Mouse (Mus musculus) adrenal gland, postnatal 25 days (tissue): Measurements from ENCODE around the gene Il7r. TPM values are rescaled to one million over a fixed set of nuclear protein-coding genes. Genes with fewer than 3 reads are reported as not detected.
"Not testable (repeated sequence)": the region's sequence is repeated elsewhere in the genome, so short reads cannot be mapped to it uniquely, and the experiment has no call there.

Source experiments
- DNase-seq: peaks from one replicate; pipeline ENCODE4 v3.0.0; 2021; ENCODE audit warnings: mixed read lengths
- long read RNA-seq: library from polyadenylated mRNA; stranded (forward); transcript quantifications from one replicate; pipeline ENCODE4 v2.0.0, GENCODE M21; 2021
- total RNA-seq: library from RNA; stranded (reverse); gene quantifications from 2 replicates; pipeline ENCODE4 v1.2.3, GENCODE M21; 2021

Il7r gene
- 0.12 TPM in 1 of 2 replicates, not detected in the other for total RNA-seq
- long read RNA-seq: 0 reads

- no peak for DNase-seq
Measured at GRCm38 (mm10) chr15:9530076-9530475, at the start of gene Il7r. Il7r (minus strand) TSS chr15:9530176.

GRCm38 (mm10) chr15:9577303-9577702 is 47.3 kb upstream of the Il7r start:
- DNase-seq: no peak

- DNase-seq: no peak
Measured at GRCm38 (mm10) chr15:9574796-9575195, 44.8 kb upstream of the Il7r start.

GRCm38 (mm10) chr15:9573361-9573760 is 43.4 kb upstream of the Il7r start:
- peak; percentile 80 for DNase-seq

- DNase-seq: no peak
Measured at GRCm38 (mm10) chr15:9572664-9573063, 42.7 kb upstream of the Il7r start.

GRCm38 (mm10) chr15:9571896-9572295 is 41.9 kb upstream of the Il7r start:
- no peak for DNase-seq

GRCm38 (mm10) chr15:9567316-9567715 is 37.3 kb upstream of the Il7r start:
- no peak for DNase-seq

- peak; percentile 34 for DNase-seq
Measured at GRCm38 (mm10) chr15:9565396-9565795, 35.4 kb upstream of the Il7r start.

GRCm38 (mm10) chr15:9564156-9564555 is 34.2 kb upstream of the Il7r start:
- no peak for DNase-seq

- DNase-seq: not testable (repeated sequence)
Measured at GRCm38 (mm10) chr15:9557264-9557663, 27.3 kb upstream of the Il7r start.

GRCm38 (mm10) chr15:9548951-9549350 is 19.0 kb upstream of the Il7r start:
- DNase-seq: no peak

- DNase-seq: no peak
Measured at GRCm38 (mm10) chr15:9535200-9535599, 5.2 kb upstream of the Il7r start.

- DNase-seq: no peak
Measured at GRCm38 (mm10) chr15:9533356-9533902, 3.5 kb upstream of the Il7r start.

- no peak for DNase-seq
Measured at GRCm38 (mm10) chr15:9529646-9530045, 330 bp downstream of the Il7r start.

GRCm38 (mm10) chr15:9528186-9528935 is 1.6 kb downstream of the Il7r start:
- DNase-seq: peak; percentile 2

- DNase-seq: no peak
Measured at GRCm38 (mm10) chr15:9526412-9526811, 3.6 kb downstream of the Il7r start.

- DNase-seq: no peak
Measured at GRCm38 (mm10) chr15:9524907-9525306, 5.1 kb downstream of the Il7r start.

- no peak for DNase-seq
Measured at GRCm38 (mm10) chr15:9523956-9524355, 6.0 kb downstream of the Il7r start.

GRCm38 (mm10) chr15:9523059-9523458 is 6.9 kb downstream of the Il7r start:
- no peak for DNase-seq

- no peak for DNase-seq
Measured at GRCm38 (mm10) chr15:9492077-9492476, 37.9 kb downstream of the Il7r start.

GRCm38 (mm10) chr15:9489417-9490118 is 40.4 kb downstream of the Il7r start:
- no peak for DNase-seq

- DNase-seq: no peak
Measured at GRCm38 (mm10) chr15:9473188-9473587, 56.8 kb downstream of the Il7r start.

- DNase-seq: no peak
Measured at GRCm38 (mm10) chr15:9472618-9473017, 57.4 kb downstream of the Il7r start.
